Mouse (Mus musculus): ENCODE measurements at regions not wholly inside any gene's neighbourhood (a gene's known extent, or its start where the extent isn't known, plus 50 kb on each side); places are given as distances from the start of the nearest gene placed in this dataset.

- WGBS, result 89% methylated on average over 11 of the region's 11 CpGs
- no peaks in the 10 kb centered on the region for H3K4me1 ChIP-seq (ENCODE audit: control insufficient read depth, insufficient read depth, low read length)
- no peak for TF ChIP-seq CTCF (IDR thresholded peaks at IDR 0.05; ENCODE audit: low read depth, low read length)
- TF ChIP-seq POLR2A (IDR thresholded peaks at IDR 0.05; ENCODE audit: extremely low read depth, insufficient read depth, low read length), result no peak
These were observed 428.3 kb downstream of the Zfp704 start for GRCm38 (mm10) chr3:9181576-9181975.

GRCm38 (mm10) chr3:9179641-9180040 is 430.2 kb downstream of the Zfp704 start:
- Histone ChIP-seq H3K36me3 (ENCODE audit: control insufficient read depth, insufficient read depth, low read length) (no peaks in the 10 kb centered on the region), H3K79me2 (ENCODE audit: control insufficient read depth, insufficient read depth, low read length) (no peaks in the 10 kb centered on the region), H3K4me3 (ENCODE audit: insufficient read depth, low read depth, low read length) (no peak overlapping the region), H3K4me1 (ENCODE audit: control insufficient read depth, insufficient read depth, low read length) (no peaks in the 10 kb centered on the region), H3K27me3 (ENCODE audit: control insufficient read depth, insufficient read depth, low read length) (no peaks in the 10 kb centered on the region), H3K27ac (replicated peaks; ENCODE audit: insufficient read depth, low read depth, low read length) (no peak overlapping the region), H3K9ac (ENCODE audit: low read depth, low read length) (no peak overlapping the region)
- no peak for DNase-seq (ENCODE audit: extremely low read depth, low read depth, low spot score)
- no peak for TF ChIP-seq POLR2A (IDR thresholded peaks at IDR 0.05; ENCODE audit: extremely low read depth, insufficient read depth, low read length)
- no peak for TF ChIP-seq CTCF (IDR thresholded peaks at IDR 0.05; ENCODE audit: low read depth, low read length)
- WGBS, result 51% methylated on average over 6 of the region's 6 CpGs

More at GRCm38 (mm10) chr3:9181576-9181975, 428.3 kb downstream of the Zfp704 start:
- Histone ChIP-seq H3K27ac (replicated peaks; ENCODE audit: insufficient read depth, low read depth, low read length) (no peak overlapping the region), H3K4me3 (ENCODE audit: insufficient read depth, low read depth, low read length) (no peak overlapping the region), H3K36me3 (ENCODE audit: control insufficient read depth, insufficient read depth, low read length) (no peaks in the 10 kb centered on the region), H3K27me3 (ENCODE audit: control insufficient read depth, insufficient read depth, low read length) (no peaks in the 10 kb centered on the region), H3K9ac (ENCODE audit: low read depth, low read length) (no peak overlapping the region), H3K79me2 (ENCODE audit: control insufficient read depth, insufficient read depth, low read length) (no peaks in the 10 kb centered on the region)
- no peak for DNase-seq (ENCODE audit: extremely low read depth, low read depth, low spot score)

DNA sequence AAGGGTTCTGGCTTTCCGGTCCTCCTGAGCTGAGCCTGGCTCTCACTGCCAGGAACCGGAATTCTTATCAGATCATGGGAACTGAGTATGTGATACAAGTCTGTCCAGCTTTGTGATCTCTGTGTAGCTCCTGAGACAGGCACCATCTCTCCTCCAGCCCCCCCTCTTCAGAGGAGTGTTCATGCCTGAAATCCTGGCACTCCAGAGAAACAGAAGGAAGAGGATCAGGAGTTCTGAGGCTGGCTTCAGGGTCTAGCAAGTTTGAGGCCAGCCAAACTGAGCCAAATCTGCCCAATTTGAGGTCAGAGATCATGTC is 435.4 kb downstream of the Zfp704 start:
- H3K79me2 ChIP-seq (ENCODE audit: control insufficient read depth, insufficient read depth, low read length), result no peaks in the 10 kb centered on the region
- WGBS, result 61% methylated on average over 2 of the region's 2 CpGs

GRCm38 (mm10) chr3:9173643-9174516 is 436.0 kb downstream of the Zfp704 start:
- Histone ChIP-seq H3K9ac (ENCODE audit: low read depth, low read length) (no peak overlapping the region), H3K4me1 (ENCODE audit: control insufficient read depth, insufficient read depth, low read length) (no peaks in the 10 kb centered on the region), H3K79me2 (ENCODE audit: control insufficient read depth, insufficient read depth, low read length) (no peaks in the 10 kb centered on the region), H3K36me3 (ENCODE audit: control insufficient read depth, insufficient read depth, low read length) (no peaks in the 10 kb centered on the region), H3K27me3 (ENCODE audit: control insufficient read depth, insufficient read depth, low read length) (no peaks in the 10 kb centered on the region), H3K27ac (replicated peaks; ENCODE audit: insufficient read depth, low read depth, low read length) (no peak overlapping the region), H3K4me3 (ENCODE audit: insufficient read depth, low read depth, low read length) (no peak overlapping the region)
- 46% methylated on average over 16 of the region's 16 CpGs for WGBS
- DNase-seq (ENCODE audit: extremely low read depth, low read depth, low spot score), result peak; percentile 35
- TF ChIP-seq POLR2A (IDR thresholded peaks at IDR 0.05; ENCODE audit: extremely low read depth, insufficient read depth, low read length) (no peak), CTCF (IDR thresholded peaks at IDR 0.05; ENCODE audit: low read depth, low read length) (no peak)

More for the DNA sequence above, 435.4 kb downstream of the Zfp704 start:
- H3K4me3 ChIP-seq (ENCODE audit: insufficient read depth, low read depth, low read length), result no peak overlapping the region
- no peak overlapping the region for H3K27ac ChIP-seq (replicated peaks; ENCODE audit: insufficient read depth, low read depth, low read length)
- no peak overlapping the region for H3K9ac ChIP-seq (ENCODE audit: low read depth, low read length)
- no peaks in the 10 kb centered on the region for H3K4me1 ChIP-seq (ENCODE audit: control insufficient read depth, insufficient read depth, low read length)
- no peak for TF ChIP-seq CTCF (IDR thresholded peaks at IDR 0.05; ENCODE audit: low read depth, low read length)
- TF ChIP-seq POLR2A (IDR thresholded peaks at IDR 0.05; ENCODE audit: extremely low read depth, insufficient read depth, low read length), result no peak
- no peaks in the 10 kb centered on the region for H3K27me3 ChIP-seq (ENCODE audit: control insufficient read depth, insufficient read depth, low read length)
- H3K36me3 ChIP-seq (ENCODE audit: control insufficient read depth, insufficient read depth, low read length), result no peaks in the 10 kb centered on the region
- DNase-seq (ENCODE audit: extremely low read depth, low read depth, low spot score), result no peak

GRCm38 (mm10) chr3:9171970-9172369 is 437.9 kb downstream of the Zfp704 start:
- Histone ChIP-seq H3K4me3 (ENCODE audit: insufficient read depth, low read depth, low read length) (no peak overlapping the region), H3K4me1 (ENCODE audit: control insufficient read depth, insufficient read depth, low read length) (no peaks in the 10 kb centered on the region), H3K27ac (replicated peaks; ENCODE audit: insufficient read depth, low read depth, low read length) (no peak overlapping the region), H3K79me2 (ENCODE audit: control insufficient read depth, insufficient read depth, low read length) (no peaks in the 10 kb centered on the region), H3K9ac (ENCODE audit: low read depth, low read length) (no peak overlapping the region), H3K36me3 (ENCODE audit: control insufficient read depth, insufficient read depth, low read length) (no peaks in the 10 kb centered on the region), H3K27me3 (ENCODE audit: control insufficient read depth, insufficient read depth, low read length) (no peaks in the 10 kb centered on the region)
- DNase-seq (ENCODE audit: extremely low read depth, low read depth, low spot score), result no peak
- 37% methylated on average over 1 of the region's 1 CpGs for WGBS
- TF ChIP-seq CTCF (IDR thresholded peaks at IDR 0.05; ENCODE audit: low read depth, low read length) (no peak), POLR2A (IDR thresholded peaks at IDR 0.05; ENCODE audit: extremely low read depth, insufficient read depth, low read length) (no peak)

DNA sequence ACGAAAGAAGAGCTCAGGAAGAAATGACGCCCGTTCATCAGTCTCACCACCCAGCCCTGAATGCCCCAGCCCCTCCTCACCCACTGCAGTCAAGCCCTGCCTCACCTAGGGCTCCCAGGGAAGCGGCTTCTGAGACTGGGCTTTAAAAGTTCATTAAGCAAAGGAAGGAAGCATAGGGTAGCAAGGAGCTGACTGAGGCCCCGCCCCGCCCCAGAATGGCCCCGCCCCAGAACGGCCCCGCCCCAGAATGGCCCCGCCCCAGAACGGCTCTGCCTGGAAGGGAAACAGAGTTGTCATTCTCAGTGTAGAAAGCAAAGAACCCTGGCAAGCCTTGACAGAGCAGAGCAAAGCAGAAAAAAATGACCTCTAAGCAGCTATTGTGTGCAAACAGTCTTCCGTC is 440.9 kb downstream of the Zfp704 start:
- H3K4me3 ChIP-seq (ENCODE audit: insufficient read depth, low read depth, low read length), result no peak overlapping the region
- WGBS, result 68% methylated on average over 12 of the region's 12 CpGs
- no peaks in the 10 kb centered on the region for H3K79me2 ChIP-seq (ENCODE audit: control insufficient read depth, insufficient read depth, low read length)
- H3K27me3 ChIP-seq (ENCODE audit: control insufficient read depth, insufficient read depth, low read length), result no peaks in the 10 kb centered on the region
- no peak overlapping the region for H3K9ac ChIP-seq (ENCODE audit: low read depth, low read length)
- TF ChIP-seq CTCF (IDR thresholded peaks at IDR 0.05; ENCODE audit: low read depth, low read length) (no peak), POLR2A (IDR thresholded peaks at IDR 0.05; ENCODE audit: extremely low read depth, insufficient read depth, low read length) (no peak)
- no peak for DNase-seq (ENCODE audit: extremely low read depth, low read depth, low spot score)
- no peaks in the 10 kb centered on the region for H3K36me3 ChIP-seq (ENCODE audit: control insufficient read depth, insufficient read depth, low read length)
- no peaks in the 10 kb centered on the region for H3K4me1 ChIP-seq (ENCODE audit: control insufficient read depth, insufficient read depth, low read length)
- H3K27ac ChIP-seq (replicated peaks; ENCODE audit: insufficient read depth, low read depth, low read length), result no peak overlapping the region

Measured in liver, adult 2 months (tissue).